9 mouse cellular contexts compared by ENCODE assay signal in the genomic region with DNA sequence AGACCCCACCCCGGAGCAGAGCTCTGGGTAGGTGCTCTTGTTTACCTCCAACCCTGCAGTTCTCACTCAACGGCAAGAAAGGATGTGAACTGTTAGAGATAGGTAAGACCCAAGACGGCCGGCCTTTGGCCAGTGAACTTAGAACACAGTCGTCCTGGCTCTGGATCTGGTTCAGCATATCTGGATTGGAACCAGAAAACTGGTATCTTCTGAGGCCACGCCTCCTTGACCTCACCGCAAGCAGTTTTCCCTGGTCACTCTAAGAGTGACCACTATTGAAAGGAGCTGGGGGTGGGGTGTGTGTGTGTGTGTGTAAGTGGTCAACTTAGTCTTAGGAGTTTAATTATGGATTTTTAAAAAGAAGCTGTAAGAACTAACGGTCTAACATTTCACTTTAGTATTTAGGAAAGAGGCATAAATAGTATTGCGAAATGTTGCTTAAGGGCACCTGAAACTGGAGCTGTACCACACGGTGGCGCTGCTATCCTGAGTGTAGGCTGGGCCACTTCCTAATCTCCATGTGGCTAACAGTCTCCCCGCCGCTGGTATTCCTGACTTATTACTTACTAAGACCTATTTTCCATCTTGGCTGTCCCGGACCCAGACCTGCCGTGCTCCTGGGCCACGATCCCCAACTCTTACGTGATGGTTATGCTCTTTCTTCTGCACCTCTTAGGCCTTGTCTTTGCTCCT. TPM values are rescaled to one million over a fixed set of nuclear protein-coding genes. Genes with fewer than 3 reads are reported as not detected.
A peak's percentile ranks its signal among the peaks of the same experiment; 100 is the strongest.
DNase-seq lines count a peak whose midpoint lies in the region; ATAC-seq and TF ChIP-seq lines count a peak whose summit lies in the region.
"Had no signal": no experiment of that assay in that cellular context is flagged by ENCODE, and none has a peak within 500 bp of the region (broad histone marks: within the 10 kb centered on the region; RNA-seq: fewer than 3 reads in every experiment).

No protein-coding gene starts in this region.

- H3K4me2 ChIP-seq in hindbrain, embryonic 16.5 days (ENCODE audit: low read length), result peak overlapping the region; percentile 33; the same call in 1 of the 2 replicates

- intact Hi-C loops in left cerebral cortex, postnatal 10 days (cut with DNase I), result loop anchor here (2.0 kb wide), 2 partner anchors 104 to 138 kb away; partner anchors contain the start of gene Slc16a11

- 42% methylated on average over 17 of the region's 17 CpGs for WGBS in hindbrain, embryonic 16.5 days

- H3K27me3 ChIP-seq in Patski, result peaks cover 7% of the 10 kb centered on the region
- H3K27me3 ChIP-seq in hindbrain, embryonic 16.5 days (replicated peaks; ENCODE audit: control insufficient read depth, insufficient read depth, low read length), result no peaks in the 10 kb centered on the region

- CTCF ChIA-PET in Patski (lab: Charles Lee), result interaction anchor here (0.9 to 2.1 kb wide), 8 partner anchors 11 to 129 kb away, joined by 3 to 8 read pairs (median 3); no protein-coding TSS in a partner anchor

- no peaks in the 10 kb centered on the region for H3K9me3 ChIP-seq in hindbrain, embryonic 16.5 days (ENCODE audit: control insufficient read depth, low read length)

- in situ Hi-C loops in Patski (cut with MboI; ENCODE audit: low pct_unique_long_range_greater_than_20kb), result no loop called here

- no peak overlapping the region for H3K4me3 ChIP-seq in hindbrain, embryonic 16.5 days (ENCODE audit: low read length)

- H3K9ac ChIP-seq in hindbrain, embryonic 16.5 days (ENCODE audit: low read depth, low read length), result no peak overlapping the region

- H3K36me3 ChIP-seq in hindbrain, embryonic 16.5 days (ENCODE audit: control insufficient read depth, insufficient read depth, low read length), result no peaks in the 10 kb centered on the region

- peak; percentile 88 for TF ChIP-seq CTCF in Patski (IDR thresholded peaks at IDR 0.05)

- H3K27ac ChIP-seq in hindbrain, embryonic 16.5 days (ENCODE audit: low read depth, low read length), result no peak overlapping the region

- no peaks in the 10 kb centered on the region for H3K4me1 ChIP-seq in hindbrain, embryonic 16.5 days (ENCODE audit: control insufficient read depth, insufficient read depth, low read depth, low read length)

- peak; percentile 25 for DNase-seq in Patski (ENCODE audit: low read depth, low spot score)
- peak; percentile 74 for DNase-seq in cerebellum, adult 9-10 months
- DNase-seq in frontal cortex, postnatal 36 days (ENCODE audit: low spot score in 2 of 2), result peak; percentile 72 to 76
- peak; percentile 62 to 85 for DNase-seq in left cerebral cortex, postnatal 10 days (ENCODE audit: extremely low spot score in 1 of 2, low spot score in 2 of 2)
- peak; percentile 57 for DNase-seq in right cerebral cortex, adult 18-20 months
- peak; percentile 76 to 80 for DNase-seq in urinary bladder, postnatal 36 days (ENCODE audit: low spot score in 2 of 2)

- no peak for ATAC-seq in Patski
- no peak for ATAC-seq in hindbrain, embryonic 16.5 days
- peak; percentile 65 for ATAC-seq in megakaryocyte, adult 5-6 weeks (ENCODE audit: poor library complexity, severe bottlenecking)

- POLR2A ChIA-PET in Patski (lab: Charles Lee), result no interaction called here

RNA-seq across cellular contexts. Expression of gene Asgr2, which starts 17.9 kb away (rescaled TPM):
- not detected for polyA plus RNA-seq in Patski (2021)
- polyA plus RNA-seq in hindbrain, embryonic 16.5 days (2015; fragmentation: Nextera tagmentation; extraction: Ambion mirVana), result not detected in 2 replicates
- not detected for total RNA-seq in left cerebral cortex, postnatal 10 days (2021)
- total RNA-seq in megakaryocyte, adult 5-6 weeks (2015), result 0.16 and 0.27 TPM in 2 replicates
- 2.1 and 3.0 TPM in 2 replicates for total RNA-seq in megakaryocyte, adult 5-6 weeks (2017)
- polyA plus RNA-seq: neural tube, embryonic 14.5 days had no signal

RNA-seq across cellular contexts. Expression of gene Asgr1, which starts 20.6 kb away (rescaled TPM):
- polyA plus RNA-seq in Patski (2021), result not detected
- 3.9 and 4.4 TPM in 2 replicates for polyA plus RNA-seq in hindbrain, embryonic 16.5 days (2015; fragmentation: Nextera tagmentation; extraction: Ambion mirVana)
- 1 to 10 TPM; 1.4 to 1.5 TPM for total RNA-seq in left cerebral cortex, postnatal 10 days (2021)
- total RNA-seq in megakaryocyte, adult 5-6 weeks (2015), result not detected in 2 replicates
- total RNA-seq in megakaryocyte, adult 5-6 weeks (2017), result not detected in 2 replicates
- polyA plus RNA-seq: neural tube, embryonic 14.5 days had no signal

RNA-seq across cellular contexts. Expression of gene Mgl2, which starts 55.6 kb away (rescaled TPM):
- not detected for polyA plus RNA-seq in Patski (2021)
- 1.2 and 1.4 TPM in 2 replicates for polyA plus RNA-seq in hindbrain, embryonic 16.5 days (2015; fragmentation: Nextera tagmentation; extraction: Ambion mirVana)
- under 1 TPM; 0.30 to 0.36 TPM for total RNA-seq in left cerebral cortex, postnatal 10 days (2021)
- 3.3 and 4.5 TPM in 2 replicates for total RNA-seq in megakaryocyte, adult 5-6 weeks (2015)
- total RNA-seq in megakaryocyte, adult 5-6 weeks (2017), result 3.3 and 4.5 TPM in 2 replicates

RNA-seq across cellular contexts. Expression of gene Dlg4, which starts 57.8 kb away (rescaled TPM):
- polyA plus RNA-seq in Patski (2021), result 48.1 TPM
- 23.1 and 23.4 TPM in 2 replicates for polyA plus RNA-seq in hindbrain, embryonic 16.5 days (2015; fragmentation: Nextera tagmentation; extraction: Ambion mirVana)
- total RNA-seq in left cerebral cortex, postnatal 10 days (2021), result 100 to 1,000 TPM; 871 to 875 TPM
- total RNA-seq in megakaryocyte, adult 5-6 weeks (2015), result 5.2 and 10.1 TPM in 2 replicates
- total RNA-seq in megakaryocyte, adult 5-6 weeks (2017), result 1.3 and 3.7 TPM in 2 replicates

RNA-seq across cellular contexts. Expression of gene Acadvl, which starts 59.3 kb away (rescaled TPM):
- 234 TPM for polyA plus RNA-seq in Patski (2021)
- 66.6 and 69.1 TPM in 2 replicates for polyA plus RNA-seq in hindbrain, embryonic 16.5 days (2015; fragmentation: Nextera tagmentation; extraction: Ambion mirVana)
- total RNA-seq in left cerebral cortex, postnatal 10 days (2021), result 10 to 100 TPM; 44.8 to 48.0 TPM
- 32.7 and 35.0 TPM in 2 replicates for total RNA-seq in megakaryocyte, adult 5-6 weeks (2015)
- total RNA-seq in megakaryocyte, adult 5-6 weeks (2017), result 31.7 and 37.0 TPM in 2 replicates

Comparison
In these comparisons a context has a peak if more than half of its experiments do, and no peak if none do; other contexts are left out.
1. DNase-seq: peak in every context shown above with its lines; median percentile 78 in urinary bladder, postnatal 36 days; 74 in cerebellum, adult 9-10 months; 74 in frontal cortex, postnatal 36 days; 74 in left cerebral cortex, postnatal 10 days; 57 in right cerebral cortex, adult 18-20 months; 25 in Patski.